Mouse (Mus musculus) adrenal gland, adult 2 months (tissue): ENCODE results near the gene Pcf11. TPM values are rescaled to one million over a fixed set of nuclear protein-coding genes. Genes with fewer than 3 reads are reported as not detected.
A peak's percentile ranks its signal among the peaks of the same experiment; 100 is the strongest.

Source experiments
- DNase-seq: peaks from one replicate; pipeline ENCODE4 v3.0.0; 2021
- polyA plus RNA-seq: library from polyadenylated mRNA; depleted of rRNA; stranded (reverse); fragments of >200 nt; gene quantifications from 2 replicates; pipeline ENCODE4 v1.2.3, GENCODE M21; 2012; rRNA removed
- total RNA-seq, 2 experiments: library from RNA; stranded (reverse); gene quantifications; 2 replicates each; pipeline ENCODE4 v1.2.3; 2021

Pcf11 gene
- total and polyA plus RNA-seq, 3 experiments, result 20.2 to 68.5 (median 45.2) TPM

DNA sequence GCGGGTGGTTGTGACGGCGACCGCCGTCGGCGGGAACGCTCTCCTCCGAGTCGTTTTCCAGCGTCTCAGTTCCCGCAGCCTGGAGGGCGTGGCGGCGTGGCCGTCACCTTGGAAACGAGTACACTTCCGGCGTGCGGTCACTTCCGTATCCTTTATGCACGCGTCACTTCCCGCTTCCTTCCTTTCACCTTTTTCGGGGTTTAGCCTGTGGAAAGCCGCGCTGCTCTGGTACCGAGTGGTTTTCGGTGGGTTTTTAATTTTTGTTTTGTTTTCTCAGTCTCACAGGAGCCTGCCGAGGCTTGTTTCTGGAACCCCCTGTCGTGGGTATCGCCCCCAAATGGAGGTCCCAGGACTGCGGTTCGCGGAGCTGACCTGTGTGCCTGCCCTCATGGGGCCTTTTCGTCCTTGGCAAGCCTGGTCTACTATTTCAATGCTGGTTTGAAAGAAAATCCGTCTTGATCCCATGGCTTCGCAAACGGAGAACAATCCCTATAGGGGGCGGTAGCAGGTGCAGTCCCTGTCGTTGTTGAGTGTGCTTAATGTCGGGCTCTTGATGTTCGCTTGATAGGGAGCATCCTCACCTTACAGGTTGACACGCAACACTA lies 32.6 kb downstream of the Pcf11 start, which contains the start of gene Ankrd42:
Ankrd42 (minus strand) TSS at position 122 of the 605 bp plus-strand sequence.
- DNase-seq, result peak; percentile 94

GRCm38 (mm10) chr7:92636295-92637011 lies 33.3 kb downstream of the Pcf11 start:
- DNase-seq, result no peak

GRCm38 (mm10) chr7:92630167-92630566 lies 39.6 kb downstream of the Pcf11 start:
- DNase-seq, result peak; percentile 33

DNA sequence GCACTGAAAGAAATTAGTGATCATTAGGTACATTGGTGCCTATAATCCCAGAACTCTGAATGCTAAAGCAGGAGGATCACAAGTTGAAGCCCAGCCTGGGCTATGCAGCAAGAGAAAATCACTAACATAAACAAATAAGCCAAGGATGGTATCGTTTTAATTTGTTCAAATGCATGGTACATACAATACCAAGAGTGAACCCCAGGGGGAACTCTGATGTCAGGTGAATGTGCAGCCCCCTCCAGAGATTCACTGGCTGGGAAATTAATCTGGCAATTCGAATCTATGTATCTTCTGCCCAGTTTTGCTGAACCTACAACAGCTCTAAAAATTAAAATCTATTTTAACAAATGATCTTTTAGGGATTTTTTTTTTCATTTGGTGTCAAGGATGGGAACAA lies 45.2 kb downstream of the Pcf11 start:
- no peak for DNase-seq

DNA sequence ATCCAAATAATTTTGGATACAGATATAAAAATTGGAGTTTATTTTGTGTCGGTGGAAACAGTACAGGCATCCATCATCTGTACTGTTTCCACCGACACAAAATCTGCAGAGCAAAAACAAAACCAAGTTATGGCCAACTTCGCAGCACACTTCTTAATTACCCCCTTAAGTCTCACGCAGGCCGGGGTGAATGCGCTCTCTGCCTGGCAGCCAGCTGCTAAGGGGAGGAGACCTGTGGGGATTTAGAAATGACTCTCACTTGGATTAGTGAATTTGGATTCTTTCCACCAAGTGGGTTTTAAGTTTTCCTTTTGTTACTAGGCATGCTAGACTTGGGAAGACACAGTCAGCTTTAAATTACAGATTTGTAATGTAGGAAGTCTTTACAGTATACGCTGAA lies 58.9 kb downstream of the Pcf11 start:
- DNase-seq, result no peak

- DNase-seq, result peak; percentile 64
Observed at GRCm38 (mm10) chr7:92604961-92605360, 64.8 kb downstream of the Pcf11 start.

Other genes with a start within 250 kb of the Pcf11 start
- 10 to 100 TPM; 43.7 to 48.8 TPM for gene Ccdc90b, start 108.8 kb downstream of the Pcf11 start, total RNA-seq
- gene Ccdc90b, start 108.8 kb downstream of the Pcf11 start, polyA plus RNA-seq, result 4.6 and 5.1 TPM in 2 replicates
- gene Ankrd42, start 32.8 kb downstream of the Pcf11 start, total RNA-seq, result 1 to 10 TPM; 6.6 to 8.5 TPM
- 1.1 and 1.3 TPM in 2 replicates for gene Ankrd42, start 32.8 kb downstream of the Pcf11 start, polyA plus RNA-seq
- 1 to 10 TPM; 3.7 to 5.0 TPM for gene Rab30, start 71.7 kb upstream of the Pcf11 start, total RNA-seq
- gene Rab30, start 71.7 kb upstream of the Pcf11 start, polyA plus RNA-seq, result 0.21 and 0.28 TPM in 2 replicates
- gene Ddias, start 204.3 kb upstream of the Pcf11 start, total RNA-seq, result 1 to 10 TPM in 1 of 2 experiments, under 1 TPM in 1; 0.45 to 1.1 TPM
- gene Ddias, start 204.3 kb upstream of the Pcf11 start, polyA plus RNA-seq, result not detected in 2 replicates
- 10 to 100 TPM; 11.2 to 11.3 TPM for gene Prcp, start 204.5 kb upstream of the Pcf11 start, total RNA-seq
- gene Prcp, start 204.5 kb upstream of the Pcf11 start, polyA plus RNA-seq, result 14.0 and 16.3 TPM in 2 replicates